Mouse (Mus musculus) R1 (cell line): ENCODE measurements around the gene Poglut1.

ENCODE experiments used
- DNase-seq: peaks from one replicate; pipeline ENCODE4 v3.0.0-alpha.2; 2018; ENCODE audit warnings: low read depth, low spot score

Poglut1 gene

DNA sequence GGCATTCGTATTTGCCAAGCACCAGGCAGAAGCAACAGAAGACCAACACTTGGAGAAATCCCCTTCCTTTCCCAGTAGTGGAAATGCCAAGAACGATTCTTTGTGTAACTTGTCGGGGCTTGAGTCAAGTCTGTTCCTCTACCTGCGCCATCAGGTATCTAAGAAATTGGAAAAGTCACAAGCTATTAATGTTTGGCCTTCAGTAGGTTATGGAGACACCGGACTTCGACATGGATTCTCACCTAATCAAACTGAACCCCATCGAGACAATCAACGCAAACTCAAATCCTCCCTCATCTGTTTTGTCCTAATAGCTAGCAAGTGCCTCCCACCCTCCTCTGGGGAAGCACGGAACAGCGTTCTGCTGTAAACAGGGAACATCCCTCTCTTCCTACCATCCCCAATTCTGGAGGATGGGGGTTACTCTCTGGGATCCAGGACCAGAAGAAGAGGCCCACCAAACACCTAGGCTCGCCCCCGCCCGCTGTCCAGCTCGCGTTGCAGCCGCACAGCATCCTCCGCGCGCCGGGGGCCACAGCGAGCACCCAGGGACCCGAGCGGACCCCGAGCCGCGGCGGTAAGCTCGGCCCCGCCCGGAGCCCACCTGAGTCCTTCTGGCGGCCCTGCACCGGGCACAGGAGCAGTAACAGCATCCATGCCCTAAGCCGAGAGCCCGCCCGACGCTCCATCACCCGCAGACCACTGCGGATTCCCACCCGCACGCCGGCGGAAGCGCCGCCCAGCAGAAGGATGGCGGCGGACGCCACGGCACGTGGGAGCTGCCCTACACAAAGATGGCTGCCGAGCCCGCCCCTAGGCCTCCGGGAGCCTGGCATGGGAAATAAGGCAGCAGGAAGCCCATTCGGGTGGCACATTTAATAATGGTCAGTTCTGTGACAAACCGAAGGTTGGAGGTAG, at the start of gene Poglut1:
Poglut1 (minus strand) TSS at position 780 of the 918 bp plus-strand sequence.
- peak; percentile 82 for DNase-seq

DNA sequence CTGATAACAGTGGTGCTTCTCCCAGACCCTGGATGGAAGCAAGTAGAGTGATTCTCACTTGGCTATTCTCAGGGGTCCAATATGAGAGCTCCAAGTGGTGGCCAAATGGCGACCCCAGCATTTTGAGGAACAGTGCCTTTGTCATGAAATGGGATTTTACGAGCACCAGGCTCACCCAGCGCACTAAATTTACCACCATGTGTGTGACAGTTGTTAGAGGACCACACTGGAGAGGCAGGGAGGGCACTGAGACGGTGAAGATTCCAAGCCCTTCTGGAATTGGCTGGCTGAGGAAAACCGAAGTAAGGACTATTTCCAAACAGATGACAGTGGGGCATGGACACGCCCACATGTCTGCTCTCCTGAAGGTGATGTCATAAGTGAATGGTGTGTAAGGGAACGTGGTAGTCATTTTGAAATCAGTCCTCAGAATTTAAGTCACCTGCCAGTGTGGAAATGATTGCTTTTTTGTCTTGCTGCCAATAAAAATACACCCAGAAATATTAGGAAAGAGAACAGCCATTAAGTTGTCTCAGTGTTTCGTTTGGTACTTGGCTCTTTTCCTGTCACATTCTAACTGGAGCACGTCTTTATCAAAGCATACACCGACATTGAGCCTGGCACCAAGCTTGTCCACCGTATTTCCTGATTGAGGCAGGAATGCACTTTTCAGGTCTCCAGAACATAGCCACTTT, 49.1 kb upstream of the Poglut1 start:
- no peak for DNase-seq

DNA sequence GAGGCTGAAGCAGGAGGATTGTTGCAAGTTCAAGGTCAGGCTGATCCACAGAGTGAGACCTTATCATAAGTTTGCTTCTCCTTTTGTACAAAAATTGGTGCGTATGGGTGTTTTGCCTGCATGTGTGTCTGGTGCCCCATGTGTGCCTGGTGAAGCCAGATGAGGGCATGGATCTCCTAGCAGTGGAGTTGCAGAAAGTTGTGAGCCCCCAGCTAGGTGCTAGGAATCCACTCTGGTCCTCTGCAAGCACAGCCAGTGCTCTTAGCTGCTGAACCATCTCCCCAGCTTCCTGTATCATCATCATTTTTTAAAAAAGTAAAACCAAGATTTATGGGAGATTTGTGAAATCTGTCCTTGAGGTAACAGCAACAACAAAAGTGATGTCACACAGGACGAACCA, 46.6 kb upstream of the Poglut1 start:
- DNase-seq = no peak

DNA sequence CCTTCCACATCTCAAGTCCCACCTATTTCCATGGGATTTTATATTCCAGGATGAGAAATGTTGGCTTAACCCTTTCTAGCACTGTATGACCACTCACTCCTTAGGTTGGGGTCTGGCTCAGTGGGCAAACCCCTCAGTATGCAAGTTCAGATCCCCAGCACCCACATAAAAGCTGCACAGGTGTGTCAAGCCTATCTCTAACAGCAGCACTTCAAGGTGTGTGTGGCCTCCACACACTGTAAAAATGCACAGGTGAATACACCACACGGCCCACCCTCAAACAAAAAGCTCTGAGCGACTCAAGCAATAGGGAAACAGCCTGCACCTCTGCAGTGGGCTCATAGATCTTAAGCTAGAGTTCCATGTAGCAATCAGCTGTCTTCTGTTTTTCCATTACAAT, 46.0 kb upstream of the Poglut1 start:
- DNase-seq = no peak

DNA sequence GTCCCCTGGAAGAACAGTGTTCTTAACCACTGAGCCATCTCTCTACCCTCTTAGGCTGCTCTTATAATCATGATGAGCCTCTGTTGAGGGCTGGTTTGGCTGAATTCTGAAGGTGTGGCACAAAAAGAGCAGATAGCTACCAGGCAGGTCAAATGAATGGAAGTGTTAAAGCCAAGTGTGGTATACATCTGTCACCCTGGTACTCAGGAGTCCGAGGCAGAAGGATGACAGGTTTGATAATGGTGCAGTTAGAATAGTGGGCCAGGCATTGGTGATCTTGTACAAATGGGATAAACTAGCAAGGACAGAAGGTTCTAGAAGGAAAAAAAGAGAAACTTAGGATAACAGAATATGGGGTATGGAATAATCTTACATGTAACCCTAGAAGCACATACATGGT, 44.4 kb upstream of the Poglut1 start:
- DNase-seq = no peak

DNA sequence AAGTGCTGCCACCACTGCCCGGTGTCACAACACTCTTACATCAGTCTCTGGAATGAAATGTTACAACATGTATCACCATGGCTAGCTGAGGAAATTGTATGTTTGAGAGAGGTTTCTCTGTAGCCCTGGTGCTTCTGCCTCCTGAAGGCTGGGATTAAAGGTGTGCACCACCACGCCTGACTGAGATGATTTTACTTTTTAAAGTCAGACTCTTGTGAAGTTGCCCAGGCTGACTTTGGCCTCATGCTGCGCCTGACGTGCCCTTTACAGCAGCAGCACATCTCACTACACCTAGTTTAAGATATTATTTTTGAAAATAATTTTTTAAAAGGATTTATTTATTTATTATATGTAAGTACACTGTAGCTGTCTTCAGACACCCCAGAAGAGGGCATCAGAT, 42.9 kb upstream of the Poglut1 start:
- DNase-seq = no peak

DNA sequence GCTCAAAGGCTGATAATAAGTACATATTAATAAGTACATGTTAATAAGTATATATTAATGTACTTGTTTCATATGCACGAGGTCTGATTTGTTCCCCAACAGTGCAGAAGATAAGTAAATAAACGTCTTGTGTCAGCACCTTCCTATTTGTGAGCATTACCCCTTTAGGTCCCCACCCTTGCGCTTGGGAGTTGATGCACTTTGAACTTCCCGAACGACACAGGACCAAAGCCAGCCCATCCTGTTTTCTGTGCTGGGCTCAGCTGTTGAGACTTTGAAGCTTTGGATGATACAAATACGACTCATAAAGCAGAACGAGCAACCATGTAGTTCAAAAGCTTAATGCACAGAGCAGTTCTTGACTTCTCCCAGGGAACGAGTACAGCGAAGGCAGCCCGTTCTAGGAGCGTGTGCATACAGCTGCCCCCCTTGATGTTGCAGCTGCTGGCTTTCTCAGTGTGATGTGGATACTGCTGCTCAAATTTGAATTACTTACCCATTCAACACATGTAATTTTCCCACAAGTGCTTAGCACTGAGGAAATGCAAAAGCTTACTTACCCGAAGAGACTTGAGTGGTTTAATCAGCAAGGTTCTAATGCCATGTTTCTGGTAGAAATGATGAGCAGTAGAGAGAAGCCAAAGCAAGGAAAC, 42.1 kb upstream of the Poglut1 start:
- DNase-seq = no peak

DNA sequence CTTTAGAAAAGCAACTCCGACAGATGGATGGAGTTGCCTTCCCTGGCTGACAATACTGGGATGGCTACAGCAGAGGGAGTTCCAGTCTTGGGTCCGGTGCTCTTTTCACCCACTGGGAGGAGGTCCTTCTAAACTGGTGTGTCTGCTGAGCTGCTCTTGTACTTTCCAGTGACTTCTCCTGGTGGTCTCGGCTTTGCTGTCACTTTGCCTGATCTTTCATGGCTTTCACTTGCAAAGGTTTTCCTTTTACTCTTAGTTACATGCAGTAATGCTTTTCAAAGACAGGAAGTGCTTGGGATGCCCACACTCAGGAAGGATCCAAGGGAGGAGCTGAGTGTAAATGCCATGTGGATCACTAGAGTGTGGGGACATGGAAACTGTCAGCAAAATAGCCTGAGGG, 41.4 kb upstream of the Poglut1 start:
- peak; percentile 38 for DNase-seq

DNA sequence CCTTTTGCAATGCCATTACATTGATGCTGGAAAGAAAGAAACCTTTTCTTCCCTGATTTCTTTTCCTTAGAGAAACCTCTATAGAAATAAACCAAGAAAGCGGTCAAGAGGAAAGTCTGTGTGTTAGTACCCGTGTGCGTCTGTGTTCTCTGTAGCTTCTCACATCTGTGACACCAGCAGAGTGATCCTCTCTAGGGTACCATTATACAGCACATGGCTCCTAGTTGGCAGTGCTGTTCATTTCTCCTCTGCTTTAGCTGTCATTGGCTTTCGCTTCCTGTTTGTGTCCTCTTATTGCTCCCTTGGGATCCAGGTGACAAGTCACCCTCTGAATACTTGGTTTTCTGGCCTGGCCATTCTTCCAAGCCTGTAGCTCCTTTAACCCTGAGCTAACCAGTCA, 37.5 kb upstream of the Poglut1 start:
- DNase-seq = no peak

DNA sequence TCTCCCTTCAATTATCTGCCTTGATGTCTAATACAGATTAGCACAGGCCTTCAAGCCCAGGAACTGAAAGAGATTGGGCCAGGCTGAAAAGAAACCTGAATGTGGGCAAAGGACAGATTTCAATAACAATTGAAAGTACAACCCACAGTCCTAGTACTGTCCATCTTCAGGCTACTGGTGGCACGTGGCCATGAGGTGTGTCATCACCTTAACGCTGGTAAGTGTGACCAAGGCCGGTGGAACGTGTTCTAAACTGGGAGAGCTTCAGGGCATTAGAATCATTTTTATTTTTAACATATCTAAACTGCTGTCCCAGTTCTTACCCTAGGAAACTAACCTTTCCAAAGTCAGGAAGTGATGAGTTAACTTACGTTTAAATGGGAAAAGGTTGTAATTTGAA, 37.1 kb upstream of the Poglut1 start:
- DNase-seq = no peak

DNA sequence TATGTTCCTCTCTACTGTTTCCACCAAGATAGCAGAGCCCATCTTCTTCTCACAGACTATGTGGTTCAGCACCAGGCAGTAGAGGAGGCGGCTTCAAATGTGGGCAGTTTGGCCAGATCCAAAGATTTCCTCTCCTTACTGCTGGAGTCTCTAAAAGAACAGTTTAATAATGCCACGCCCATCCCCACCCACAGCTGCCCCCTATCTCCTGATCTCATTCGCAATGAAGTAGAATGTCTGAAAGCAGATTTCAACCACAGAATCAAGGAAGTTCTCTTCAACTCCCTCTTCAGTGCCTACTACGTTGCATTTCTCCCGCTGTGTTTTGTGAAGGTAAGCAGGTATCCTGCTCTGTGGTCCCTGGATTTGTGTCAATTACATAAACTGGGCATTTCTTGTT, 35.1 kb upstream of the Poglut1 start:
- DNase-seq = no peak

DNA sequence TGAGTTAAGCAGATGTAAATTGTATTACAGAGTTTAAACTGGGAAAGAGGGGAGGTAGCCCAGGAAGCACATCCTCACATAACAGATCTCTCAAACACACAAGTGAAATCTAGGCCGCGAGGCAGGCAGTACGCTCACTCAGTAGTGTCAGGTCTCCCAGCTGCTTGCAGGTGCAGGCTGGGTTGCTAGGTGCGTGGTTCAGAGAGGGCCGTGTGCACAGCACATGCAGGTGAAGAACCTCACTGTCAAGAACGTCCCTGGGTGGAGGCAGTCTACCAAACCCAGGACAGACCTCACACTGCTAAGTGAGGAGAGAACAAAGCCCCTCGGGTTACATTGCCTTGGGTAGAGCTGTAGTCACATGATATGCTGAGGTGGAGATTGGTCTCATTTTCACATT, 34.7 kb upstream of the Poglut1 start:
- DNase-seq = peak; percentile 31

DNA sequence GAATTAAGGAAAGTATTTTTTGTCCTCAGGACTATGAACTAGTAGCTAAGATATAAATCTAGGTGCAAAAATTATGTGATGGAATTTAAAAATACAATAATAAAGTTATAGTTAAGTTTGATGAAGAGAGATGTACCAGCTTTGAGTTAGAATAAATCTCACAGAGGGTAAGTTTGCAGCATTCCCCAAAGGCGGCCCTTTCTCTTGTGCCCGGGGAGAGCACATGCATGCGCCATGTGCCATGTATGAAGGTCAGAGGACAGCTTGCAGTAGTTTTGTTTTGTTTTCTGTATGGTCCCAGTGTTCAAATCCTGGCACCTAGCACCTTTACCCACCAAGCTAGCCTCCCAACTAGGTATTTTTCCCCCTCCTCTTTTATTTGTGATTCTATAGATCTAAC, 21.4 kb upstream of the Poglut1 start:
- no peak for DNase-seq

DNA sequence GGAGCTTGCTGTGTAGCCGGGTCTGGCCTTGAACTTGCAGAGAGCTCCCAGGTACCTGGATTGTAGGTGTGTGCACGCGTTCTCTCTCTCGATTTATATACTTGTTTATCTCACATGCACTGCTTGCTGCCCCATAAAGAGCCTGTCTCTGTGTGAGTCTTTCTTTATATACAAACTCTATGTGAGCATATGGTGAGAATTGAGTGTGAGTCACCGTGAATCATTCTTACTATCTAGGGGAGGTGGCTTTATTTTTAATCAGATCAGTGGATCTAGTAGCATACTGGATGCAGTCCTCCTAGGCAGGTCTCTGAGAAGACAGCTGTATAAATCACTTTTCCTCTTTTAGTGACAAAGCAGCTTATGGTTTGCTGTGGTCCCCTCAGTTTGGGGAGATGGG, 18.1 kb upstream of the Poglut1 start:
- no peak for DNase-seq

DNA sequence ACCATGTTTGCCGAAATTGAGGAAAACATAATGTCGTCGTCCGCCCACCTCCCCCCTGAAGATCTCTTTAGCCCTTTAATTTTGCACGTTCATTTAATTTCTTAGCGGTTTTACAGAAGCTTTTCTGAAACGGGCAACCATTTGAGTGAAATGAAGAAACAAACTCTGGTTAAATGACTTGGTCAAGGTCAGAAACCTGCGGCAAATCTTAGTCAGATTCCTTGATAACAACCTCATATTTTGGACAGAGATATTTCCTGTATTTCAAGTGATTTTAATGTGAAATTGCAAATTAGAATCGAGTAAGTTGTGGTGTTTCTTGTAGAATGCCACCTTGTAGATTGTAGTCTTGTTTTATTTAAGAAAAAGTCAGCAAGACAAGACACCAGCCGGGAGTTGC, 13.5 kb upstream of the Poglut1 start:
- no peak for DNase-seq

DNA sequence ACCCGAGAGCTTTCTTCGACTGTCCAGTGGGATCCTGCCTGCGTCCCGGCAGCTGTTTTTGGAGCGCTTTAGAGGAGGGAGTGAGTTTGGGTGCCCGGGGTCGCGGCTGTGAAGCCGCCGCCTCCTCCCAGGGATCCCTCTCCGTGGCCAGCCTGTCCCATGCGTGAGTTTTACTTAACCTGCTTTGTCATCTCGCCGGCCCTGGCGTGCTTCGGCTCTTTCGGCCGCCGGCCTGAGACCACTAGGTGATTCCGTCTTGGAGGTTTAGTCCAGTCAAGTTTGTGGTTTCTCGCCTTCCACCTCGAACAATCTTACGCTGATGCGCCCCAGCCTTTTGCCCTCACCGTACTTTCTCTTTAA, 12.9 kb upstream of the Poglut1 start:
- no peak for DNase-seq

DNA sequence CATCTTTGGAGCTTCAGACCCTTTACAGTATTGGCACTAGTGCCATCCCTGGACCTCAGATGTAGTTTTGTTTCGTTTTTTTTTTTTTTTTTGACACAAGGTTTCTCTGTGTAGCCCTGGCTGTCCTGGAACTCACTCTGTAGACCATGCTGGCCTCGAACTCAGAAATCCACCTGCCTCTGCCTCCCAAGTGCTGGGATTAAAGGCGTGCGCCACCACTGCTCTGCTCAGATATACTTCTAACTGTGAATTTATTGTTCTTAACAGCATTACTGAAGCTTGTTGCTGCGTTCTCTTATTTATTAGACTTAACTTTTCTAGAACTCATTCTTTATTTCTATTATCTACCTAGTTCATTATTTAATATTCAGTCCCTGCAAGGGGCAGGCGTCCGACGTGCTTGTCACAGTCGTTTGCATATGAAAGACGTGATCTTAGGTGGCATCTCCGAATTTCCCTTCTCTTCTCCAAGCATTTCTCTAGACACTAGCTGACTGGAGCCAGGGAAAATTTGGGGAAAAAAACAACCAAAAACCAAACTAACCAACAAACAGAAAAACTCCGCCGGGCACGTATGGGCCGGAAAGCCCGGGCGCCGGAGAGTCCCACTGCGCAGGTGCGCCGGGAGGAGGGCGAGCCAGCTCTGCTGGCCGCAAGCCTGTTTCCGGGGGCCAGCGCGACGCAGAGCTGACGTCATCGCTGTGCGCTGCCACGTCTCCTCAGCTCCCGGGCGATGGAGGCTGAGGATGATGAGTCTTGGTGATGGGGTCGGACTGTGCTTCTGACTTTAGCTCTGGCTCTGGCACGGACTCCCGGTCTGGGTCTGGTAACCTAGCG, 12.3 kb upstream of the Poglut1 start:
- DNase-seq = peak; percentile 95

DNA sequence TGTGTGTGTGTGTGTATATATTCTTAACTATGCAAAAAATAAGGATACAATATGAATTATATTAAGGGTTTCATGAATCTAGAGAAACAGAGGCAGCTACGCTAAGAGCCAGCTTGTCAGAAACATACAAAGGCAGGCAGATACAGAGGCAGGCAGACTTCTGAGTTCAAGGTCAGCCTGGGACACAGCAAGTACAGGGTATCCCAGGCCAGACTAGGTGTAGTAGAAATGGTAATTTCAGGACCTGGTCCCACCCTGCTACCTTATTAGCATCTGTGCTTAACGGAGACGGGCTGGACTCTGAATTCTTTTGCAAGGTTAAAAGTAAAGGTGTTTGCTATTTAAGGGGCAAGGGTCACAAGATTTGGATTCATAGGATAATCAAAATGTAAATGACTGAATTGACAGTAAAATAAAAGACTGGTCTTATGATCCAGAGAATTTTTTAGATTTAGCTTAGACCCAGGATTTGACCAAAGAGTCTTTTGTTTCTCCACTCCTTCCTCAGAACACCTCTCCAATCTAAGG, 8.2 kb upstream of the Poglut1 start, which contains the start of gene Tmem39a:
Tmem39a (plus strand) TSS at position 478 of the 528 bp plus-strand sequence.
- peak; percentile 89 for DNase-seq

DNA sequence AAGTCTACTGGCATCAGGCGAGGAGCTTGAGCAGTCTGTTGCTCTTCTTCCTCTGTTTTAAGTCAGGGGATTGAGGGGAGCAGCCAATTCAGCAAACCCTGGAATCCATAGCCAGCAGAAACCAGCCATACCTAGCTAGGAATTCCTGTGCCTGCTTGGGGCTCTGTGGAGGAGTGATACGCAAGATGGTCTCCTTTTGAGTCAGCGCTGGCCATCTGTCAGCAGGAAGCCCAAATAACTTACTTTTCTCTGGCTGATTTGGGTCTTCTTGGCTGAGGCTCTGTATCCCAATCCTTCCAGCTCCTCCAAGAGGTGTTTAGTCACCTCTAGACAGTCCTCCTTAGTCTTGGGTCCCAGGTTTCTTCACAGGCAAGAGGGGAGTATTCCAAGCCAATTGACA, 5.9 kb upstream of the Poglut1 start:
- no peak for DNase-seq

DNA sequence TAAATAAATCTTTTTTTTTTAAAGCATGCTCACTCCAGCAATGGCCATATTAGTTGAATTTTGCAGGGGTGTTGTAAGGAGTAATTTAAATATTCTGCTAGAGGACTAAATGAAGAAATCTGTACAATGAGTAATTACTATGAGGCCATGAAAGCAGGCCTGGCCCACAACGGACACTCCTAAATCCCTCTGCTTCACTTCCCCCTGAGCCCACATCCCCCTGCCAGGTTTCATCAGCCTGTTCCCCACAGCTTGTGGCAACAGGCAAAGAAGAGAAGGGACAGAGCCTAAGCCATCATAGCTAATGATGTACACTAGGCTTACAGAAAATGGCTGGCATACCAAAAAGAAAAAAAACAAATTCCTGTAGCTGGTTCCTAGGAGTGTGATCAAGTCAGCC, 2.1 kb downstream of the Poglut1 start:
- DNase-seq = no peak

DNA sequence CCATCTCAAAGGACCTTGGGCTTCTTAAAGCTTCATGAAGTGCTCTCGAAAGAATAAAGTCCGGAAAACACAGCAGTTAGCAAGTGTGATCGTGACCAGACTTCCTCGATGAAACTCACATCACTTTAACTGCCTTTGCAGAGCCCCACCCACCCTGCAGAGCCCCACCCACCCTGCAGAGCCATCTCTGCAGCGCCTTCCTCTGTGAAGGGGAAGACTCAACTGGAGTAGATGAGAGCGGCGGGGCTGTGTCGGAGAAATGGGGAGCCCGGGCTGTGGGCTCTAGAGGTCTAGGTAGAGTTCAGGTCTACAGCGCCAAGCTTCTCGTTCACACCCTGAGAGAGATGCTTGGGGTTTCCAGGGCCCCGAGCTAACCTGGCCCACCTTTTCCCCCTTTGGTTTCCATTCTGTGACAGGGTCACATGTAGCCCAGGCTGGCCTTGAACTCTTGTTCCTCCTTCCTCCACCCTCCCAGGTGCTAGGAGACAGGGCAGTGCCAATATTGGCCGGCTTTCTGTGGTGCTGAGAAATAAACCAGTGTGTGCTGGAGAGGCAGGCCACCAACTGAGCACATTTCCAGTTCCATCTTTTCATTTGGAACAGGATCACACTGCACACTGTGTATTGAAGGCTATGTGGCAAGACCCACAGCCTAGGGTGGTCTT, 11.2 kb downstream of the Poglut1 start:
- DNase-seq = peak; percentile 76
